Mouse (Mus musculus) liver, embryonic 14.5 days (tissue): Measurements from ENCODE around the gene Ssr1. TPM values are rescaled to one million over a fixed set of nuclear protein-coding genes. Genes with fewer than 3 reads are reported as not detected.
A peak's percentile ranks its signal among the peaks of the same experiment; 100 is the strongest.

Experiments
- ATAC-seq: fragments of 200-750 bp; cut with Nextera tagmentation; 2 replicates; pipeline ENCODE4 v1.8.0; 2017; ENCODE audit warnings: moderate number of reproducible peaks, mild to moderate bottlenecking, moderate library complexity; ENCODE audit not compliant: insufficient read depth
- DNase-seq, 3 experiments: peaks; one replicate each; pipeline ENCODE4 v3.0.0-alpha.2; 2012 to 2013; ENCODE audit warnings: low read depth in 3 of 3, low spot score in 3 of 3
- H3K27ac ChIP-seq: fragments of 300-500 bp; sonication (generic); 2 replicates; pipeline ENCODE4 v1.5.1; 2014; ENCODE audit warnings: moderate library complexity, mild to moderate bottlenecking, control low read depth, inconsistent platforms
- H3K27me3 ChIP-seq: fragments of 300-500 bp; sonication (generic); 2 replicates; pipeline ENCODE4 v1.6.1; 2014; ENCODE audit warnings: mild to moderate bottlenecking, low read length, moderate library complexity; ENCODE audit not compliant: control insufficient read depth, insufficient read depth
- H3K36me3 ChIP-seq: fragments of 300-500 bp; sonication (generic); replicated peaks from 2 replicates; pipeline ENCODE4 v1.6.1; 2014; ENCODE audit warnings: low read depth; ENCODE audit not compliant: control insufficient read depth, insufficient read depth
- H3K4me1 ChIP-seq, 2 experiments: fragments of 200-500 bp in 1 of 2; fragments of 300-500 bp in 1 of 2; sonication (generic) in 1 of 2; replicated peaks; 2 replicates each; pipeline ENCODE4 v1.6.1; 2012 to 2014; ENCODE audit warnings: antibody characterized with exemption in 1 of 2, inconsistent platforms in 1 of 2, low read length in 1 of 2; ENCODE audit not compliant: control insufficient read depth in 2 of 2, insufficient read depth in 2 of 2
- H3K4me2 ChIP-seq: fragments of 300-500 bp; sonication (generic); 2 replicates; pipeline ENCODE4 v1.6.1; 2014; ENCODE audit warnings: low read depth, mild to moderate bottlenecking, control low read depth, moderate library complexity
- H3K4me3 ChIP-seq, 2 experiments: fragments of 200-500 bp in 1 of 2; fragments of 300-500 bp in 1 of 2; sonication (generic) in 1 of 2; 2 replicates each; pipeline ENCODE4 v1.5.1; 2012 to 2014; ENCODE audit warnings: low read depth in 2 of 2, low read length in 2 of 2, mild to moderate bottlenecking in 2 of 2, control low read depth in 1 of 2, inconsistent platforms in 1 of 2, moderate library complexity in 1 of 2; ENCODE audit not compliant: insufficient read depth in 1 of 2
- H3K9ac ChIP-seq: fragments of 300-500 bp; sonication (generic); replicated peaks from 2 replicates; pipeline ENCODE4 v1.6.1; 2014; ENCODE audit warnings: mild to moderate bottlenecking, control low read depth, moderate library complexity
- H3K9me3 ChIP-seq: fragments of 300-500 bp; sonication (generic); 2 replicates; pipeline ENCODE4 v1.6.1; 2016; ENCODE audit warnings: low read length, mixed read lengths; ENCODE audit not compliant: control insufficient read depth
- CTCF ChIP-seq: IDR thresholded peaks from 2 replicates; pipeline ENCODE4 v1.5.1; 2016; ENCODE audit warnings: antibody characterized with exemption, low read depth, control low read depth
- EP300 ChIP-seq: IDR thresholded peaks from 2 replicates; pipeline ENCODE4 v1.6.1; 2016; ENCODE audit warnings: antibody characterized with exemption, low read depth
- WGBS: fragments of 180-500 bp; shearing (Covaris S2); extraction: QIAGEN DNeasy Blood & Tissue Kit; methylation state at CpG from one replicate; pipeline ENCODE4 v1.1.7; 2014; ENCODE audit not compliant: insufficient replicate concordance; 5-methylcytosine and 5-hydroxymethylcytosine counted together
- polyA plus RNA-seq, 2 experiments: library from polyadenylated mRNA; depleted of rRNA in 1 of 2; stranded (reverse) in 1 of 2; unstranded in 1 of 2; fragments of >200 nt; fragmentation: Nextera tagmentation in 1 of 2; extraction: Ambion mirVana in 1 of 2; gene quantifications; 2 replicates each; pipeline versions ENCODE4 v1.2.1 to v1.2.3; 2012 to 2014

Ssr1 gene
- 7.5 and 17.0 TPM in 2 replicates for polyA plus RNA-seq (2012; rRNA removed)
- 71.9 and 74.3 TPM in 2 replicates for polyA plus RNA-seq (2014; fragmentation: Nextera tagmentation; extraction: Ambion mirVana)

GRCm38 (mm10) chr13:37993704-37994404 is at the start of gene Ssr1:
Gene Ssr1 (minus strand): TSS chr13:37994217.
- WGBS, result under 1% methylated on average over 88 of the region's 89 CpGs
- Histone ChIP-seq H3K4me3 (peak within 1 kb of the TSS; percentile 75 to 93), H3K9me3 (no peaks in the 10 kb centered on the region), H3K4me1 (peaks cover 5 to 17% of the 10 kb centered on the region in 2 experiments), H3K27ac (peak within 1 kb of the TSS; percentile 70), H3K36me3 (peaks cover 29% of the 10 kb centered on the region), H3K4me2 (peak within 1 kb of the TSS; percentile 69), H3K9ac (peak within 1 kb of the TSS; percentile 93), H3K27me3 (no peaks in the 10 kb centered on the region)
- no peak for TF ChIP-seq CTCF
- peak; percentile 59 for TF ChIP-seq EP300
- ATAC-seq, result peak; percentile 96
- peak; percentile 85 to 94 (median 91) for DNase-seq

GRCm38 (mm10) chr13:38037811-38038210 is 43.8 kb upstream of the Ssr1 start:
- peaks cover 19% of the 10 kb centered on the region for H3K36me3 ChIP-seq
- ATAC-seq (no peak), DNase-seq (peak in 1 of 3 experiments; percentile 17)
- peak overlapping the region; percentile 71 to 84 for H3K4me3 ChIP-seq
- H3K4me1 ChIP-seq, result peaks cover 21 to 22% of the 10 kb centered on the region in 2 experiments
- H3K9ac ChIP-seq, result peak overlapping the region; percentile 97
- TF ChIP-seq EP300 (no peak), CTCF (no peak)
- 12% methylated on average over 12 of the region's 12 CpGs for WGBS
- H3K27me3 ChIP-seq, result no peaks in the 10 kb centered on the region
- H3K27ac ChIP-seq, result no peak overlapping the region
- no peaks in the 10 kb centered on the region for H3K9me3 ChIP-seq
- peak overlapping the region; percentile 98 for H3K4me2 ChIP-seq

- under 1% methylated on average over 47 of the region's 47 CpGs for WGBS
- Histone ChIP-seq H3K9me3 (no peaks in the 10 kb centered on the region), H3K36me3 (peaks cover 14% of the 10 kb centered on the region), H3K27ac (peak within 1 kb of the TSS; percentile 71), H3K27me3 (no peaks in the 10 kb centered on the region), H3K9ac (peak within 1 kb of the TSS; percentile 97), H3K4me2 (peak within 1 kb of the TSS; percentile 98), H3K4me1 (peaks cover 21 to 22% of the 10 kb centered on the region in 2 experiments), H3K4me3 (peak within 1 kb of the TSS; percentile 71 to 84)
- TF ChIP-seq EP300 (no peak), CTCF (peak; percentile 60)
- DNase-seq (peak; percentile 92 to 97 (median 94)), ATAC-seq (peak; percentile 96)
Measured at GRCm38 (mm10) chr13:38037044-38037687, 43.1 kb upstream of the Ssr1 start, which contains the start of gene Cage1. Gene Cage1 (minus strand): TSS chr13:38037069.

- H3K4me2 ChIP-seq, result peak within 1 kb of the TSS; percentile 98
- peaks cover 21 to 22% of the 10 kb centered on the region in 2 experiments for H3K4me1 ChIP-seq
- no peaks in the 10 kb centered on the region for H3K27me3 ChIP-seq
- ATAC-seq (peak; percentile 79), DNase-seq (peak in 1 of 3 experiments; percentile 17)
- peak within 1 kb of the TSS; percentile 71 for H3K27ac ChIP-seq
- peaks cover 9% of the 10 kb centered on the region for H3K36me3 ChIP-seq
- no peaks in the 10 kb centered on the region for H3K9me3 ChIP-seq
- no peak for TF ChIP-seq EP300
- no peak for TF ChIP-seq CTCF
- 3% methylated on average over 37 of the region's 37 CpGs for WGBS
- H3K4me3 ChIP-seq, result peak within 1 kb of the TSS; percentile 71 to 84
- H3K9ac ChIP-seq, result peak within 1 kb of the TSS; percentile 97
Measured at GRCm38 (mm10) chr13:38036343-38037043, 42.5 kb upstream of the Ssr1 start, which contains the start of gene Riok1. Gene Riok1 (plus strand): TSS chr13:38036995.
